Mouse (Mus musculus) megakaryocyte, embryonic 14.5 days (primary cell): ENCODE results near the gene Neo1.

Source experiments
- FLI1 ChIP-seq: IDR thresholded peaks from 2 replicates; pipeline ENCODE4 v1.6.1; 2012; ENCODE audit warnings: low read length, inconsistent platforms, mixed read lengths
- GATA1 ChIP-seq: IDR thresholded peaks from 3 replicates; pipeline ENCODE4 v1.6.1; 2012; ENCODE audit warnings: mixed read lengths, low read length, inconsistent platforms, borderline replicate concordance

DNA sequence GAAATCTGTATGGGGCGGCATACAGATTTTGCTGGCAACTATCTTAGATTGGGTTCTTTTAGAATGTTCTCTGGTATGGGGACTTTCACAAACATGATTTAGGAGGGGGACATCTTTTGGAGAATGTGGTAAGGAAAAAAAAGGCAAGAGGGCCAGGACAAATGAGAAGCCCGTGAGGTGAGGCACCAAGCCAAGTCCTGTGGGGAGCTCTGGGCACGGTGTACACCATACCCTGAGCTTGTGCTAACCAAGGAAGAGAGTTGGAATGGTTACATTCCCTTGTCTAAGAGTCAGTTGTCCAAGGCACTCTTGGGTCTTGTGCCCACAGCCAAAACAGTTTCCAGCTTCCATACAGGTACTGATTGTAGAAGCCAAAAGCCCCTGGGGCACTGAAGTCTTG lies 191.6 kb downstream of the Neo1 start:
- TF ChIP-seq GATA1 (no peak), FLI1 (no peak)
